Mouse (Mus musculus) heart, embryonic 12.5 days (tissue): ENCODE data around the gene Mapk7. TPM values are rescaled to one million over a fixed set of nuclear protein-coding genes. Genes with fewer than 3 reads are reported as not detected.

ENCODE experiments used
- ATAC-seq: fragments of 200-750 bp; cut with Nextera tagmentation; 2 replicates; pipeline ENCODE4 v1.8.0; 2017; ENCODE audit warnings: moderate TSS enrichment, moderate library complexity; ENCODE audit not compliant: insufficient number of reproducible peaks, low FRiP score
- H3K27ac ChIP-seq: fragments of 300-500 bp; sonication (generic); 2 replicates; pipeline ENCODE4 v1.5.1; 2016; ENCODE audit warnings: mild to moderate bottlenecking, moderate library complexity; ENCODE audit not compliant: poor library complexity, severe bottlenecking
- H3K27me3 ChIP-seq: fragments of 300-500 bp; sonication (generic); replicated peaks from 2 replicates; pipeline ENCODE4 v1.6.1; 2016; ENCODE audit warnings: mild to moderate bottlenecking, moderate library complexity
- H3K36me3 ChIP-seq: fragments of 300-500 bp; sonication (generic); 2 replicates; pipeline ENCODE4 v1.6.1; 2016; ENCODE audit warnings: mild to moderate bottlenecking, moderate library complexity
- H3K4me1 ChIP-seq: fragments of 300-500 bp; sonication (generic); replicated peaks from 2 replicates; pipeline ENCODE4 v1.6.1; 2016; ENCODE audit warnings: mild to moderate bottlenecking
- H3K4me2 ChIP-seq: fragments of 300-500 bp; sonication (generic); 2 replicates; pipeline ENCODE4 v1.6.1; 2016; ENCODE audit warnings: mild to moderate bottlenecking, moderate library complexity
- H3K4me3 ChIP-seq: fragments of 300-500 bp; sonication (generic); 2 replicates; pipeline ENCODE4 v1.5.1; 2016; ENCODE audit warnings: mild to moderate bottlenecking
- H3K9ac ChIP-seq: fragments of 300-500 bp; sonication (generic); 2 replicates; pipeline ENCODE4 v1.6.1; 2016; ENCODE audit warnings: mild to moderate bottlenecking, moderate library complexity
- H3K9me3 ChIP-seq: fragments of 300-500 bp; sonication (generic); replicated peaks from 2 replicates; pipeline ENCODE4 v1.6.1; 2016; ENCODE audit warnings: mild to moderate bottlenecking, moderate library complexity
- WGBS: fragments of 180-500 bp; shearing (Covaris S2); methylation state at CpG from one replicate; pipeline ENCODE4 v1.1.7; 2016; 5-methylcytosine and 5-hydroxymethylcytosine counted together
- polyA plus RNA-seq: library from polyadenylated mRNA; unstranded; fragments of >200 nt; fragmentation: Nextera tagmentation; extraction: Ambion mirVana; gene quantifications from 2 replicates; pipeline ENCODE4 v1.2.1, GENCODE M21; 2016

Gene Mapk7
- polyA plus RNA-seq, 1 experiment from 2014 or later: 35.3 TPM

DNA sequence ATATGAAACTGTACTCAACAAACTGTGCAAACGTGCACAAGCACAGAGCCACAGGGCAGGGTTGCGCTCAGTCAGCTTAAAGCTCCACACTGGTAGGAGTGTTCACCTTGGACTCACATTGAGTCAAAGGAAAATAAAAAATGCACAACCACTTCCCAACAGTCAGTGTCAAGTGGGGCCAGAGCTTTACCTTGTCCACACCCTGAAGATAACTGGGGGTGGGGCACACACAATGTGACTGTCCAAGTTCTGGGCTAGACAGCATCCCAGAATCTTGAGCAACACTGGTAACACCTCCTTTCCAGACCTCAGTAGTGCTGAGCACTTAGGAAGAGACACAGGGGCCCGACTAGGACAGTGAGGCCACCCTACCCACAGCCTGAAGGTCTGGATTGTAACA, 24.7 kb upstream of the Mapk7 start:
- Histone ChIP-seq H3K4me3 (no peak overlapping the region), H3K27me3 (no peaks in the 10 kb centered on the region), H3K9ac (no peak overlapping the region), H3K4me1 (peaks cover 19% of the 10 kb centered on the region), H3K4me2 (no peak overlapping the region), H3K36me3 (peaks cover 67% of the 10 kb centered on the region), H3K27ac (peak overlapping the region; percentile 51; the same call in 1 of the 2 replicates), H3K9me3 (no peaks in the 10 kb centered on the region)
- 60% methylated on average over 3 of the region's 3 CpGs for WGBS
- peak; percentile 45; the same call in 1 of the 2 replicates for ATAC-seq

DNA sequence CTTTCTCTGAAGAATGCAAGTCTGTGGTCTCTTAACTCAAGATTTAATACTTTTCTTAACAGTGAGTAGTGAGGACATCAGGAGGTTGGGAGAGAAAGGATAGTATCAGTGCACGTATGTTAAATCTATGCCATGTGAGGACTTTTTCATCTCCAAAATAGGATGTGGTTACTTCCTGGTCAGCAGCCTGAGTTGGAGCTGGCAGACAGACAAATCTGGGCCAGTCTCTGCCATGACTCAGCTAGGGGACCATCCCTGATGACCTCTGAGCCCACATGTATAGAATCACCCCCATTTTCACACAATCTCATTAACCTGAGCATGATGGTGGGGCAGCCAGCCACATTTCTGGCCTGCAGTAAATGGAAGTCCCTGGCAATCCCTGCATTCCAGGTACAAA, 23.8 kb upstream of the Mapk7 start:
- Histone ChIP-seq H3K4me1 (peaks cover 19% of the 10 kb centered on the region), H3K27ac (no peak overlapping the region), H3K27me3 (no peaks in the 10 kb centered on the region), H3K4me3 (no peak overlapping the region), H3K9ac (no peak overlapping the region), H3K36me3 (peaks cover 64% of the 10 kb centered on the region), H3K4me2 (no peak overlapping the region), H3K9me3 (no peaks in the 10 kb centered on the region)
- ATAC-seq: no peak
- WGBS: 75% methylated on average over 1 of the region's 1 CpGs

DNA sequence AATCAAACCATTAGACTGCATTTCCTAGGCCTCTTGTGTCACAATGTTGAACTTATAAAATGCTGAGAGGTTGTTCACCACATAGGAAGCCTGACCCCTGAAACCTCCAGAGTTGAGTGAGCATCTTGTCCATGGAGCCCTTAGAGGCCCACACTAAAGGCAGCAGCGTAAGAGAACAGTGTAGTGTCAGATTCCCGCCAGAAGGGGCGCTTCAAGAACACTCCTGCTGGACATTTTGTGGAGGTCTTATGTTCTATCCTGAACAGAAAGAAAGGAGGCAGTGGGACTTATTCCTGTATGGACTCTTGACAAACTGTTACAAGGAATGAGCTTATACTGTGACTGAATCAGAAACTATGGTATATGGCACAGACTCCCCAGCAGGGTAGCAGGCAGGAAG, 20.7 kb upstream of the Mapk7 start:
- Histone ChIP-seq H3K9me3 (no peaks in the 10 kb centered on the region), H3K9ac (no peak overlapping the region), H3K27ac (no peak overlapping the region), H3K4me2 (no peak overlapping the region), H3K36me3 (peaks cover 39% of the 10 kb centered on the region), H3K27me3 (no peaks in the 10 kb centered on the region), H3K4me3 (no peak overlapping the region), H3K4me1 (peaks cover 19% of the 10 kb centered on the region)
- ATAC-seq: no peak
- WGBS: 43% methylated on average over 3 of the region's 3 CpGs

DNA sequence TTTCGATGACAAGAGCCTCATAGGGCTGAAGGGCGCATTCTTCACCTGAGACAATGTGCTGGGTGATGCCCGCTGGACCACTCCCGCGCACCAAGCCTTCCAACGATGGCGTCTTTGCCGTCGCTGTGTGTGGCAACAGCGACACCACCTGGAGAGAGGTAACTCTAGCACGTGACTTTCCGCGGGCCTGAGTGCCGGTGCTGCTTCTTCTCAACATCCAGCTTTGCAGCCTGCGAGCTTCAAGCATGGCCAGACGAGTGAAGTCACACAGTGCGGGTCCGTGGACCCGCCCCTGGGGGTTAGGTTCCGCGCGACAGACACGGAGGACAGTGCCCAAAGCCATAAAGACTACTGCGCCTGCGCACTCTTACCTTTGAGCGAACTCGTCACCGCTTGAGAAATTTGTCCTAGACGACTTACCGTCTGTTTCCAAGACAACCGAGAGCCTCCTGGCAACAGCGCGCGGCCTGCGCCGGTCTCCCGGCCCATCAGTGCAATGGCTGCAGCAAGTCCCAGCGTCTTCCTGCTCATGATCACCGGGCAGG, 10.6 kb upstream of the Mapk7 start, which contains the start of gene B9d1:
B9d1 (plus strand) TSS at position 432 of the 545 bp plus-strand sequence.
- Histone ChIP-seq H3K27ac (peak within 1 kb of the TSS; percentile 41), H3K4me1 (peaks cover 11% of the 10 kb centered on the region), H3K9ac (peak within 1 kb of the TSS; percentile 69), H3K36me3 (no peaks in the 10 kb centered on the region; the same call in 1 of the 2 replicates), H3K4me3 (peak within 1 kb of the TSS; percentile 63), H3K9me3 (no peaks in the 10 kb centered on the region), H3K27me3 (no peaks in the 10 kb centered on the region), H3K4me2 (peak within 1 kb of the TSS; percentile 80)
- peak; percentile 88 for ATAC-seq
- under 1% methylated on average over 39 of the region's 39 CpGs for WGBS

DNA sequence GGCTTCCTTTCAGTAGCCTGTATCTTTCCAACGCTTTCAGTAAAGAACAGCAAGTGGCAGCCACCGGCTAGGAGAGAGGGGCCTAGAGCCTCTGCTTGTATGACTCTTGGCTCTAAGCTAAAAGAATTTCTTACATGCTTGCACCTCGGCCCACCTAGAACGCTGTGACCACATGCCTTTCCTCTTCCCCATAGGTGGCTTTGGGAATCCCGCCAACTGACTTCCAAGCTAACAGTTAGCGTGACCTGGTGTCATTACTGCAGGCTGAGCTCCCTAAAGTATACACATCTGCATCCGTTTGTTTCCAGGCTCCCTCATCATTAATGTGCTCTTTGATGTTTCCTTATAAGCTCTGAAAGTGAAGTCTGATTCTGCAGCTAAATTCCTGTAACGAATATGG, 9.7 kb upstream of the Mapk7 start:
- H3K4me3 ChIP-seq: no peak overlapping the region
- no peaks in the 10 kb centered on the region for H3K27me3 ChIP-seq
- peaks cover 18% of the 10 kb centered on the region for H3K4me1 ChIP-seq
- H3K9me3 ChIP-seq: no peaks in the 10 kb centered on the region
- H3K27ac ChIP-seq: no peak overlapping the region
- WGBS: 74% methylated on average over 8 of the region's 8 CpGs
- H3K4me2 ChIP-seq: no peak overlapping the region
- ATAC-seq: no peak
- no peaks in the 10 kb centered on the region; the same call in 1 of the 2 replicates for H3K36me3 ChIP-seq
- no peak overlapping the region for H3K9ac ChIP-seq

DNA sequence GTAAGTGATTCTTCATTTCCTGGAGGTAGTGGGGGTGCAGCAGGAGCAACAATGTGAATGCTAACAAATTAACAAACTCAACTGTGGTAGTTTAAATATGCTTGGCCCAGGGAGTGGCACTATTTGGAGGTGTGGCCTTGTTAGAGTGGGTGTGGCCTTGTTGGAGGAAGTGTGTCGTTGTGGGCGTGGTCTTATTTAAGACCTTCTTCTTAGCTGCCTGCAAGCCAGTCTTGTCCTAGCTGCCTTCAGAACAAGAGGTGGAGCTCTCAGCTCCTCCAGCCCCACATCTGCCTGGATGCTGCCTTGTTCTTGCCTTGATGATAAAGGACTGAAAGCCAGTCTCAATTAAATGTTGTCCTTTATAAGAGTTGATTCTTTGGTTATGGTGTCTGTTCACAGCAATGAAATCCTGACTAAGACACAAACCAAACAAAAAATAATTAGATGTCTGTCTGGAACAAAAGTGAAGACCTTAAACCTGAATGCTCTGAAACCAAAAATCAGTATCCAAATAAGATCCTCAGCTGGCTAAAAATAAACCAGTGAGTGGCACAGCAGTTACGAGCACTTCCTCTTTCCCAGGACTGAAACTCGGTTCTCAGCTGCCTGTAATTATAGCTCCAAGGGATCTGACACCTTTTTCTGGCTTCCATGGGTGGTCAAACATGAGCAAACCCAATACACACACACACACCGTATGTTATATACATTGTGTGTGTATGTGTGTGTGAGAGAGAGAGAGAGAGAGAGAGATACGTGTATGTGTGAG, 4.7 kb upstream of the Mapk7 start:
- Histone ChIP-seq H3K4me3 (no peak overlapping the region), H3K4me2 (peak overlapping the region; percentile 23; the same call in 1 of the 2 replicates), H3K27ac (peak overlapping the region; percentile 12), H3K27me3 (no peaks in the 10 kb centered on the region), H3K9me3 (no peaks in the 10 kb centered on the region), H3K36me3 (no peaks in the 10 kb centered on the region), H3K4me1 (peaks cover 10% of the 10 kb centered on the region), H3K9ac (no peak overlapping the region)
- ATAC-seq: no peak
- 56% methylated on average over 6 of the region's 6 CpGs for WGBS

DNA sequence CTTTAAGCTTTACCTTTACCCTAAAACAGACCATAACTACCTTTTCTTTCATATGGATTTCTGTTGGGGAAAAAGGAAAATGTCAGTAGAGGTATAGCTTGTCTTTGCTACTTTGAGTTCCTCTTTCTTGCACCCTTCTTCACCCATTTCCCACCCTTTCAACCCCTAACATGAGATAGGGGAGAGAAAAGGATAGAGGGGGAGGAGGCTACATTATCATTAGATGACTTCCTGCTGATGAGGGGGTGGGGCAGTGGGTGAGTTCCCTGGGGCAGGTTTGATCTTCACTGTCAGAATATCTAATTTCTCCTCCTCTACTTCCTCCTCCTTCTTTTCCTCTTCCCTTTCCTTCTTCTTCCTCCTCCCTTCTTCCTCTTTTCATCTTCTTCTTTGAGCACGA, 3.3 kb upstream of the Mapk7 start:
- H3K27me3 ChIP-seq: no peaks in the 10 kb centered on the region
- 52% methylated on average over 1 of the region's 1 CpGs for WGBS
- H3K27ac ChIP-seq: no peak overlapping the region
- no peaks in the 10 kb centered on the region for H3K9me3 ChIP-seq
- no peak overlapping the region for H3K9ac ChIP-seq
- no peak overlapping the region for H3K4me2 ChIP-seq
- ATAC-seq: no peak
- no peak overlapping the region for H3K4me3 ChIP-seq
- H3K4me1 ChIP-seq: peaks cover 20% of the 10 kb centered on the region
- peaks cover 3% of the 10 kb centered on the region for H3K36me3 ChIP-seq

DNA sequence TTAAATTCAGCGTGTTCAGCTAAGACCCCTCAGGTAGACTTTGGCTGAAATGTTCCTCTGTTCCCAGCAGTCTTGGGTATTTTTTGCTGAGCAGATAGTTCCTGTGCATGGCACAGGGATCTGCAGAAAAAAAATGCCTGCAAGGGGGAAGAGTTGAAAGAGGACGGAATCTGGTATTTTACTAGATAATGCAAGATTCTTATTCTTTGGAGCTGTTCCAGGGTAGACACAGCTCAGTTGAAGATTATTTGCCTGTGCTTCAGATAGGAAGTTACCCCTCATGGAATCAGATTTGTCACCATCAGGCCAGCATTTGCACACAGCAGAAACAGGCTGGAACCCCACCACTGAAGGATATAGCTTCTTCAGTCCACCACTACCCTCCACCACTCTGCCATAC, 1.3 kb upstream of the Mapk7 start:
- Histone ChIP-seq H3K4me1 (peaks cover 20% of the 10 kb centered on the region), H3K27ac (no peak overlapping the region), H3K9ac (no peak overlapping the region), H3K9me3 (no peaks in the 10 kb centered on the region), H3K4me2 (no peak overlapping the region), H3K4me3 (no peak overlapping the region), H3K27me3 (no peaks in the 10 kb centered on the region), H3K36me3 (peaks cover 21% of the 10 kb centered on the region)
- ATAC-seq: no peak
- 78% methylated on average over 2 of the region's 2 CpGs for WGBS

DNA sequence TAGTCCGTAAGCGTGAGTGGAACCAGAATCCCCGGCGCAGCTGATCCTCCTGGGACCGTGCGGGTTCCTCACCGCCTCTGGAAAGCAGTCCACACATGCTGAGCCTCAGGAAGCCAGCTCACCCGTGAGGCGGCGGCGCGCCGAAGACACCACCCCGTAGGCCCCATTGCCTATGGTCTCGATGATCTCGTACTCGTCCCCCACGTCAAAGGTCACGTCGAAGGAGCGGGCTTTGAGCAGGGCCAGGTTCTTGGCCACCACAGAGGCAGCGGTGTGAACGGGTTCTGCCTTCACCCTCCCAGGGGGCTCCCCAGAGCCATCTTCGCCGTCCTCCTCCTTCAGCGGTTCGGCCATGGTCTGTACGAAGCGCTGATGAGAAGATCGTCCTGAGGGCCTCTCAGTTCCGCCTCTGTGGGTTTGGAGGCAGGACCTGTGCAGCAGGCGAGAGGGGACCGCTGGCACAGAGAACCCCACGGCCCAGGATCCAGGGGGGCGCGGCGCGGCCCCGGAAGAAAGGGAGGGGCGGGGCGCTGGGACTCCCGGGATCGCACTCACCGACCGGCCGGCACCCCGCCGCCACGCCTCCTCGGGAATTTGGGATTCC, 579 bp downstream of the Mapk7 start:
- under 1% methylated on average over 47 of the region's 50 CpGs for WGBS
- Histone ChIP-seq H3K27me3 (no peaks in the 10 kb centered on the region), H3K27ac (peak overlapping the region; percentile 75), H3K4me2 (peak overlapping the region; percentile 87), H3K4me1 (peaks cover 13% of the 10 kb centered on the region), H3K36me3 (peaks cover 40% of the 10 kb centered on the region), H3K9me3 (no peaks in the 10 kb centered on the region), H3K9ac (peak overlapping the region; percentile 90), H3K4me3 (peak overlapping the region; percentile 88)
- ATAC-seq: peak; percentile 76

DNA sequence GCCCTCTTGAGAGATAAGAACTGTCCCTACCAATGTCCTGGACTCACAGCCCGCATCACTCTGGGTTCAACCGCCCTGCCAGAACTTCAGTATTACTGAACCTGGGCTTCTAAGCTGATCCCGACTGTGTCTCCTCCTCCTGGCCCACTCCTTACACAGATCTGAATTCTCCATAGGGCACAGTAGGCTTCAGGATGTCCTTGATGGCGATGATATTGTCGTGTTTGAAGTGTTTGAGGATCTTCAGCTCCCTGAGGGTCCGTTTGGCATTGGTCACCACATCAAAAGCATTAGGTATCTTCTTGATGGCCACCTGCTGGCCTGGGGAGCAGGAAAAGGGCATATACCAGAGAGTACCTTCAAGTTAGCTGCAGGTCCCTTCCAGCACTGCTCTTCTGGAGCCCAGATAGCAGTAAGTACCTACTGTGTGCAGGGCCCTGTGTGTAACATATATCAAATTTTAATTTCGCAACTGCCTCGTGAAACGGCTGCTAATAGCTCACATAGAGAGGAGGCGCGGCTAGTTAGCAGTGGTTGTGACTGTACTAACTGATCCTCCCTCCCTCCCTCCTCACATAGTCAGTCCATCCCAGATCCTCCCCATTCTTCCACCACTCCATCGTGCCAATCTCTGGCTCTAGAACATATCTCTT, 1.3 kb downstream of the Mapk7 start:
- peaks cover 18% of the 10 kb centered on the region for H3K4me1 ChIP-seq
- H3K36me3 ChIP-seq: peaks cover 47% of the 10 kb centered on the region
- no peak for ATAC-seq
- H3K9me3 ChIP-seq: no peaks in the 10 kb centered on the region
- H3K27ac ChIP-seq: no peak overlapping the region
- H3K4me2 ChIP-seq: peak overlapping the region; percentile 87
- 60% methylated on average over 12 of the region's 12 CpGs for WGBS
- H3K9ac ChIP-seq: peak overlapping the region; percentile 90
- peak overlapping the region; percentile 88 for H3K4me3 ChIP-seq
- H3K27me3 ChIP-seq: no peaks in the 10 kb centered on the region

DNA sequence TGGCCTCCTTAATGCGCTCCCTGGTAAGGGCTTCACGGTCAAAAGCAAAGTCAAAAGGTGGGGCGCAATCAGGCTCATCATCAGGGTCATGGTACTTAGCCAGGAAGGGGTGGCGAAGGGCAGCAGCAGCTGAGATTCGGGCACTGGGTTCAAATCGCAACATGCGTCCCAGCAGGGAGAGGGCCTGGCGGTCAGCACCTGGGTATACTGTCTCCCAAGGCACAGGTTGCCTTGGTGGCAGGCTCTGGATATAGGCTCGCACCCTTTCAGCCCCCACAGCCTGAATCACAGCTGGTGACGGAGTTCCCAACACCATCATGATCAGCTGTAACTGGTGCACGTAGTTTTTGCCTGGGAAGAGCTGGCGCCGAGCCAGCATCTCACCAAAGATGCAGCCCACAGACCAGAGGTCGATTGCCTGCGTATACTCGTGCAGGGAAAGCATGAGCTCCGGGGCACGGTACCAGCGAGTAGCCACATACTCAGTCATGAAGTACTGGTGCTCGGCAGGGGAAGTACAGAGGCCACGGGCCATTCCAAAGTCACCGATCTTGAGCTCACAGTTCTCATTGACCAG, 3.2 kb downstream of the Mapk7 start:
- H3K9me3 ChIP-seq: no peaks in the 10 kb centered on the region
- H3K4me1 ChIP-seq: peaks cover 35% of the 10 kb centered on the region
- no peaks in the 10 kb centered on the region for H3K27me3 ChIP-seq
- H3K9ac ChIP-seq: no peak overlapping the region
- H3K4me2 ChIP-seq: no peak overlapping the region
- H3K36me3 ChIP-seq: peaks cover 50% of the 10 kb centered on the region
- no peak overlapping the region for H3K27ac ChIP-seq
- no peak overlapping the region for H3K4me3 ChIP-seq
- WGBS: 91% methylated on average over 22 of the region's 22 CpGs
- ATAC-seq: no peak
